Mouse (Mus musculus) erythroblast, embryonic 14.5 days (primary cell): Measurements from ENCODE around the gene Gm11099. TPM values are rescaled to one million over a fixed set of nuclear protein-coding genes. Genes with fewer than 3 reads are reported as not detected.

Experiments used
- H3K27me3 ChIP-seq: 2 replicates; pipeline ENCODE4 v1.6.1; 2012; ENCODE audit warnings: inconsistent platforms; ENCODE audit not compliant: control insufficient read depth
- H3K36me3 ChIP-seq: 2 replicates; pipeline ENCODE4 v1.6.1; 2012; ENCODE audit warnings: mild to moderate bottlenecking, inconsistent platforms; ENCODE audit not compliant: control insufficient read depth
- H3K4me1 ChIP-seq: 2 replicates; pipeline ENCODE4 v1.6.1; 2012; ENCODE audit warnings: inconsistent platforms; ENCODE audit not compliant: control insufficient read depth
- H3K4me3 ChIP-seq: replicated peaks from 2 replicates; pipeline ENCODE3; 2012; ENCODE audit warnings: moderate library complexity, mild to moderate bottlenecking, inconsistent platforms
- H3K9me3 ChIP-seq: 2 replicates; pipeline ENCODE4 v1.6.1; 2012; ENCODE audit warnings: low read length, inconsistent platforms, mixed read lengths; ENCODE audit not compliant: control insufficient read depth
- GATA1 ChIP-seq: IDR thresholded peaks from 2 replicates; pipeline ENCODE4 v1.6.1; 2012; ENCODE audit warnings: low read length, inconsistent platforms, mixed read lengths
- TAL1 ChIP-seq: IDR thresholded peaks from 3 replicates; pipeline ENCODE4 v1.6.1; 2012; ENCODE audit warnings: low read length, inconsistent platforms, mixed read lengths
- polyA plus RNA-seq: library from polyadenylated mRNA; stranded (reverse); fragments of >175 nt; gene quantifications from 2 replicates; pipeline ENCODE4 v1.2.3, GENCODE M21; 2012

The Gm11099 gene
- polyA plus RNA-seq, 1 experiment: not detected

GRCm38 (mm10) chr2:58956770-58957300, 97.6 kb downstream of the Gm11099 start:
- no peak overlapping the region for H3K4me3 ChIP-seq
- H3K4me1 ChIP-seq: no peaks in the 10 kb centered on the region
- no peak for TF ChIP-seq TAL1
- TF ChIP-seq GATA1: no peak
- no peaks in the 10 kb centered on the region for H3K9me3 ChIP-seq
- no peaks in the 10 kb centered on the region for H3K36me3 ChIP-seq
- no peaks in the 10 kb centered on the region for H3K27me3 ChIP-seq
